Mouse (Mus musculus): Measurements from ENCODE around the gene Prr15.

The Prr15 gene

GRCm38 (mm10) chr6:54331765-54332164, 6.1 kb downstream of the Prr15 start:
- DNase-seq (ENCODE audit: low spot score in 2 of 2) = no peak

- DNase-seq (ENCODE audit: low spot score in 2 of 2) = no peak
Observed at GRCm38 (mm10) chr6:54332203-54332602, 6.6 kb downstream of the Prr15 start.

- DNase-seq (ENCODE audit: low spot score in 2 of 2) = no peak
Observed at GRCm38 (mm10) chr6:54333116-54333651, 7.5 kb downstream of the Prr15 start.

GRCm38 (mm10) chr6:54333652-54334396, 8.2 kb downstream of the Prr15 start:
- DNase-seq (ENCODE audit: low spot score in 2 of 2) = no peak

GRCm38 (mm10) chr6:54337321-54337720, 11.7 kb downstream of the Prr15 start:
- DNase-seq (ENCODE audit: low spot score in 2 of 2) = no peak

GRCm38 (mm10) chr6:54341133-54341532, 15.5 kb downstream of the Prr15 start:
- no peak for DNase-seq (ENCODE audit: low spot score in 2 of 2)

- no peak for DNase-seq (ENCODE audit: low spot score in 2 of 2)
Observed at GRCm38 (mm10) chr6:54342223-54342622, 16.6 kb downstream of the Prr15 start.

GRCm38 (mm10) chr6:54351860-54352259, 26.2 kb downstream of the Prr15 start:
- no peak for DNase-seq (ENCODE audit: low spot score in 2 of 2)

GRCm38 (mm10) chr6:54352931-54353690, 27.5 kb downstream of the Prr15 start:
- DNase-seq (ENCODE audit: low spot score in 2 of 2) = no peak

- no peak for DNase-seq (ENCODE audit: low spot score in 2 of 2)
Observed at GRCm38 (mm10) chr6:54353698-54354097, 28.1 kb downstream of the Prr15 start.

GRCm38 (mm10) chr6:54355626-54356025, 30.0 kb downstream of the Prr15 start:
- no peak for DNase-seq (ENCODE audit: low spot score in 2 of 2)

GRCm38 (mm10) chr6:54362526-54363324, 37.1 kb downstream of the Prr15 start:
- no peak for DNase-seq (ENCODE audit: low spot score in 2 of 2)

GRCm38 (mm10) chr6:54364406-54365136, 38.9 kb downstream of the Prr15 start:
- DNase-seq (ENCODE audit: low spot score in 2 of 2) = no peak

GRCm38 (mm10) chr6:54366607-54367006, 41.0 kb downstream of the Prr15 start:
- no peak for DNase-seq (ENCODE audit: low spot score in 2 of 2)

- peak; percentile 62 for DNase-seq (ENCODE audit: low spot score in 2 of 2)
Observed at GRCm38 (mm10) chr6:54368071-54368470, 42.4 kb downstream of the Prr15 start.

GRCm38 (mm10) chr6:54369913-54370542, 44.4 kb downstream of the Prr15 start:
- DNase-seq (ENCODE audit: low spot score in 2 of 2) = peak in 1 of 2 experiments; percentile 1

GRCm38 (mm10) chr6:54371874-54372273, 46.2 kb downstream of the Prr15 start:
- DNase-seq (ENCODE audit: low spot score in 2 of 2) = no peak

GRCm38 (mm10) chr6:54379356-54379755, 53.7 kb downstream of the Prr15 start:
- DNase-seq (ENCODE audit: low spot score in 2 of 2) = no peak

All from right cerebral cortex, adult 2 months (tissue).